Mouse (Mus musculus) CD4-positive, CD25-positive, alpha-beta regulatory T cell, adult 2 months (primary cell): ENCODE data around the gene Prpf19.
A peak's percentile ranks its signal among the peaks of the same experiment; 100 is the strongest.

Experiments used
- DNase-seq: peaks from one replicate; pipeline ENCODE4 v3.0.0-alpha.2; 2012; ENCODE audit warnings: low read depth, low spot score

Prpf19 gene

DNA sequence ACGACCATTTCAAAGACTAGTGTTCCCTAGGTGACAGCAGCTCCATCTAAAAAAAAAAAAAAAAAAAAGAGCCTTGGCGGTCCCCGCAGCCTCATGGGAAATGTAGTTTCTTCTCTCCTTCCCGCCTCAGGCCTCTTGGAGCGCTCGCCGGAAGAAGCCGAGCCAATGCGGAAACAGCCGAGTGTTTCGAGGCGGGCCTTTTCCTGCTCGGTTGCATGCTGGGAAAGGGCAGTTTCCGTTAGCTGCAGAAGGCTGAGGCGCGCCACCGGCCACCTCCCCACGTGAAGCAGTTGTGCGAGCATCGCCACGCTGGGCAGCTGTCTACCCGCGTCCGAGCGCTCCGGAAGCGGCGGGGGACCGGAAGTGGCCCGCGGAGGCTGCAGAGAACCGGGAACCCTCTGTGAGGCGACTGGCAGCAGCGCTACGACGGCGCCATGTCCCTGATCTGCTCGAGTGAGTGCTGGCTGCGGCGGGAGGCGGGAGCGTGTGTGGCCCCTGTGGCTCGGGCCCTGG, at the start of gene Prpf19:
Prpf19 (plus strand) TSS at position 216 of the 513 bp plus-strand sequence.
- peak; percentile 98 for DNase-seq

DNA sequence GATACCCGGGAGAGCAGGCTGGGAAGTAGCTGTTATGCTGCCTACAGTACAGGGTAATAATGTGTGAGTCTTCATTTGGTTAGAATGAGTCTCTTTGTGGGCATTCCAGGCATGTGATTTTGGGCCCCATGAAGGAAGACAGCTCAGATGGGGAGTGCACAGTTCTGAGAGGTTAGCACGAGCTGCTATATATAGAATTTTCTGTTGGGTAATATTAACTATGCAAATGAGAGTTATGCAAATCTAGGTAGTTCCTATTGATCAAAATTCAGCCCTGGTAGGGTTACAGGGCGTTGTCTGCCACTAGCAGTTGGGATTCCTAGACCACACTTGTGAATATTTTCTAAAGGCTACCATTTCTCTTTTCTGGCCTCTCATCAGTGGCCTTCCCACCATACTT, 49.6 kb upstream of the Prpf19 start:
- DNase-seq = no peak

DNA sequence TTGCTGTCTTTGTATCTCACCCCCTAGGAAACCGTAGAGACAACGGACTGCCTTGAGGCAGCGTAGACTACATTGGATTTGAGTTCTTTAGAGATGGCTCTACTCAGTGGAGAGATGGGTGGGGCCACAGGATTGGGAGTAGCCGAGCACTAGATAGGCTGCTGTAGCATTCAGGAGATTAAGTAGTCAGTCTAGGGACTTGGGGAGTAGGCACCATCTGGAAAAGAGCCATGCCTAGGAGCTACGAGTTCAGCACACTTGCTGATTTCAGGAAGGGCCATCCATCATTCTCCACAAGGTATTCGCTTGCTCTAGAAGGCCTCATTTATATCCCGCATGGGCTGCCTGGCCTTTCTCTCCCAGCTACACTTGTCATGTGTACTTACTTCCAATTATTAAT, 48.9 kb upstream of the Prpf19 start:
- DNase-seq = no peak

DNA sequence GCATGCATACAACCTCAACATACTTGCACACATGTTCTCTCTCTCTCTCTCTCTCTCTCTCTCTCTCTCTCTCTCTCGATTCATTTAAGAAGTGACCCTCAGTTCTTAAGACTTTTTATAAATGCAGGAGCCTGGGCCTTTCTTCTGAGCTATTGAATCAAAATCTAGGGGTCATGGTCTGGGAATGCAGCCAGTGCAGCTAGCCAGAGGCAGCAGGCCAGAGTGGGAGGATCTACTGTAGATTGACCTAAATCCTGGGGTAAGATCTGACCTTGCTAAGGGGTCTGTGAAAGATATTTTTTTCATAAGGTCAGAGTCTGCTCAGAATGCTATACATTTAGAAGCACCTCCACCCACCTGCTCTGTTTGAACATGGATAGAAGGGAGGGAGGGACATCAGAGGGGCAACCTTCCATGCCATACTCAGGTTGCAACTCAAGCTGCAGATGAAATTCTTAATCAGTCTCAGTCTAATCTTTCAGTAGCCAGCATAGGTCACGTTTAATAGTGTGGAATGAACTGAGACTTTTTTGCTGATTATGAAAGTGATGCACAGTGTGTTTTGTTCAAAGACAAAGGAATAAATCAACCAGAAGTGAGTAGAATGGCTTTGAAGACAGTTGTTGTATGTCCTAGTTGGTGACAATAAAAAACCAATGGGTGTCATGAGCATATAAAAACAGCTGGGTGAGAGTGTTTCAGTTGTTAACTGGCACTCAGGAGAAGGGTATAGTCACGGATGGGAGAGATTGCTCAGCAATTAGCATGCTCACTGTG, 47.5 kb upstream of the Prpf19 start:
- no peak for DNase-seq

GRCm38 (mm10) chr19:10855422-10855821, 39.6 kb upstream of the Prpf19 start:
- no peak for DNase-seq

GRCm38 (mm10) chr19:10856520-10856919, 38.5 kb upstream of the Prpf19 start:
- no peak for DNase-seq

GRCm38 (mm10) chr19:10860072-10860497, 34.9 kb upstream of the Prpf19 start:
- DNase-seq = no peak

DNA sequence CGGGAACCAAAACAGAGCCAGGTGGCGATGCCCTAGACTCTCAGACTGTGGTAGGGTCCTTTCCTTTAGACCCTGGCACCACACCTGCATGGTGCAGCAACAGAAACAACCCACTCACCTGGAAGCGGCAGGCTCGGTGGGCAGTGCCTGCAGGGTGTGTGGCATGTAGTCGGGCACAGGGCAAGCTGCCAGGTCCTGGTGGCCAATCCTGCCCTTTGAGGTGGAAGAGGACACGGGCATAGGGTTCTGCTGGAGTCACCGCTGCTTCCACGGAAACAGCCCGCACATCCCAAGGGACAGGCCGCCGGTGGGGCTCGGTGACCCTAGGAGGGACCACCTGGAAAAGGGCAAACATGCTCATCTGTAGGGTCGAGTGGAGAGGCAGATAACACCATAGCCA, 28.7 kb upstream of the Prpf19 start:
- DNase-seq = no peak

GRCm38 (mm10) chr19:10867946-10868622, 26.9 kb upstream of the Prpf19 start:
- no peak for DNase-seq

DNA sequence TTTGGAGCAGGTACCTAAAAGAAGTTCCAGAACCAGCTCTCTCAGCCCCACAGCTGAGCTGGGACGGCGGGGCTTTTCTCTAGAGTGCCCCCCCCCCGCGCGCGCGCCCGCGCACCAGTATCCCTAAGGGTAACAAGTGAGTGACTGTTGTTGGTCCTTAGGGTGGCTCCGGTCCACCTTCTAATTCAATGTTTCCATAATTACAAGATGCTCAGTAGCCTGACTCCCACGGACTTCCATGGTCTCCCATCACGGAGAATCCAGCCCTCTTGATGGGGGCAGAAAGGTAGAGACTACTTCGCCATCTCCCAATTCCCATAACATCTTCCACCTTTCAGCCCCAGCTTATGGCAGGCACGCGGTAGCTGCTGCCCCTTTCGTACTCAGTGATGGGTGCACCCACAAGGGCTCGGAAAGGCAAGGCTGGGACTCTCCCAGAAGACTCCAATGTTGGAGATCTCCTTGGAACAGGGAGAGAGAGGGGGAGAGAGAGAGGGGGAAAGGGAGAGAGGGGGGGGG, 26.3 kb upstream of the Prpf19 start:
- no peak for DNase-seq

- DNase-seq = peak; percentile 27
These were observed 25.7 kb upstream of the Prpf19 start for GRCm38 (mm10) chr19:10869241-10869885.

- no peak for DNase-seq
These were observed 25.0 kb upstream of the Prpf19 start, which contains the start of gene Tmem132a for GRCm38 (mm10) chr19:10869886-10870527. Gene Tmem132a, minus strand, starts transcription at chr19:10869940.

DNA sequence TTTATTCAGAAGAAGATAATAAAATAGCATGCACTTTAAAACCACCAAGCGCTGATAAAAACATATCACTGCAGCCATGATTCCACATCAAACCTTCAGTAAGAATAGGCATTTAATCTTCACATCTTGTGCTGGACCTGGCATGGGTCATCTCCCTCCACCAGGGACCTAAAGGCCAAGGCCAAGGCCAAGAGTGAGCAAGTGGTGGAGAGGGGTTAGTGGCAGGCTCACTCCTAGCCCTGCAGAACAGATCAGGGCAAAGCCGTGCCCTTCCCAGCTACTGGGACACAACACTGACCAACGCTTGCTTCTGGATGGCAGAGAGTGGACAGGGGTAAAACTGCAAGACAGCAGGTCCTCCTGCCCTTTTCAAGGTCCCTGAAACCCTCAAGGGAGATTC, 24.4 kb upstream of the Prpf19 start:
- DNase-seq = no peak

GRCm38 (mm10) chr19:10871328-10871961, 23.6 kb upstream of the Prpf19 start:
- DNase-seq = no peak

DNA sequence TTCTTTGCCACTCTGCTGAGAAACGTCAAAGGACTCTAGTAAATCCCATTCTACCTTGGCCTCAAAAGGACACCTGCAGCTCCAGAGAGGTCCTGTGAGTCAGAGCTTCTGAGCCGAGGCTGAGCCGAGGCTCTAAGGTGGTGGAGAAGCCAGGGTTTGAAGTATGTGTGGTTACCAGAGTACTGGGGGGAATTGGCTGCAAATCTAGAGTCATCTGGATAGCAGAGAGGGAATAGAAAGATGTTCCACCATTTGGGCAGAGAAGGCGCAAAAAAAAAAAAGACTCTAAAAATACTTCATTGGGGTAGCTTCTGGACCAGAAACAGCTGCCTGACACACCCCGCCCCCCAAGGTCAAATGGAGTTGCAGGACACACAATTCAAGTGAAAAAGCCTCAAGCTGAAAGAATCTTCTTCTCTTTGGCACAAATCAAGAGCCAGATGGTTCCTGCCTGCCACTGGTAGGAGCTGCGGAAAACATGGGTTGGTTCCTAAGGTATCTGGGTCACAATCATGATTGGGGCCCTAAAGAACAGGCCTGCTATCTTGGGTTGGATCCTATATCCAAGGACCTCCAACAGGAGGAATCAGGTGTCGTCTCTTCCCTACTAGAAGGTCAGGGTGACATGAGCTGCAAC, 16.7 kb upstream of the Prpf19 start:
- DNase-seq = no peak

DNA sequence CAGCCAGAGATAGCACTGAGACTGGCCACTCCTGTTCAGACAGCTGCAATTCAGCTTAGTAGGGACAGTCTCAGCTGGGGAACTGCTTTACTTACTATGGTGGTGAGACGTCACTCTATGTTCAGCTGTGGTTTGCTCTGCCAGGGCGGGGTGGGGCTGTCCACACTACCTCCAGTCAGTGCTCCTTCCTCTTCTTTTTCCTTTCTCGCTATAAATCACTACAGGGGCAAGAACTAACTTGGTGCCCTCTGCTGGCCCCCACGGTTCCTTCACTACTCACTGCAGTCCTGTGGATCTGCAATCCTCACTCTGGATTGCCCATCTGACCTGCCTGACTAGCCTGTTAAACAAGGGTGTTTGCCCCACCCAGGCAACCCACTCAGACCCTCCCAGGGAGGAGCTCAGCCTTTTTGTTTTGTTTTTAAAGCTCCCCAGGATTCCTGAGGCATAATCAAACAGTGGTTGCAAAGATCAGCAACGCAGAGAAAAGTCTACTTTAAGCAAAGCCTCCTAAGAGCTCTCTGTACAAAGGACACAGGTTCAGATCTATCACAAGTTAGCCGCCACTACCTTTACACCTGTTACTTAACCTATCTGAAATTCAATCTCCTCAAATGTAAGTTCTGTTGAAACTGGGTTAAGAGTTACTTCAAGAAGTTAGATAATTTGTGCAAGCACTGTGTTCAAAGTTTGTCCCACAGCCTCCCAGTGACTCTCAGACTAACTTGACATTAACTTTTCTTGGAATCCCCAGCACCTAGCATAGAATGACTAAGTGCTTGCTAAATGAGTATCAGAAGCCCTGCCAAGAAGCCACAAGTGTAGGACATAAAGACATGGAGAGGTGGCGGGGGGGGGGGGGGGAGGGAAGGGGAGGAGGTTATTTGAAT, 14.7 kb upstream of the Prpf19 start:
- peak; percentile 80 for DNase-seq

DNA sequence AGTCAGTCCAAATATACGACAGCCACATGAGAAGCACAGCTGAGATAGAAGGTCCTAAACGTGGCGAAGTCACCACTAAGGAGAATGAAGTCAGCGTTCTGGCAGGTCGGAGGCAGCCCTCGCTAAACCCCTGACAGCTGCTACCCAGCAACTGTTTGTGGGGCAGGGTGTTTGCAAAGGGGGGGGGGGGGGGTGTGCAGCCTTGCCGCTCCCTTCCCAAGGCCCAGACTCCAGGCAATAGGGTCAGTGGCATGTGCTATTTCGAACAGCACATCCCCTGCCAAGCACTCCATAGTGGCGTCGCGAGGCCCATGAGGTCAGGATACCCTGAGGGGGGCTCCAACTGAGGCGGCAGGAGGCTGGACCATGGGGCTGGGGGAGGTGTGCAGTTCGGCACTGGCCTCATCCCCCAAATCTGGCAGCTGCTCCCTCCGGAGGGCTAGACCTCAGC, 14.0 kb upstream of the Prpf19 start:
- DNase-seq = no peak

- peak; percentile 95 for DNase-seq
These were observed 13.4 kb upstream of the Prpf19 start, which contains the start of gene Tmem109 for GRCm38 (mm10) chr19:10881426-10882154. Gene Tmem109, minus strand, starts transcription at chr19:10882001.

- DNase-seq = no peak
These were observed 2.8 kb upstream of the Prpf19 start for GRCm38 (mm10) chr19:10892201-10892600.
